Mouse (Mus musculus) megakaryocyte, adult 5-6 weeks (primary cell): ENCODE results near the gene Megf11. TPM values are rescaled to one million over a fixed set of nuclear protein-coding genes. Genes with fewer than 3 reads are reported as not detected.
"Not testable (repeated sequence)": the region's sequence is repeated elsewhere in the genome, so short reads cannot be mapped to it uniquely, and the experiment has no call there.

Experiments used
- ATAC-seq: 2 replicates; pipeline ENCODE4 v1.8.0; 2016; ENCODE audit warnings: mild to moderate bottlenecking, inconsistent platforms; ENCODE audit not compliant: poor library complexity, severe bottlenecking
- total RNA-seq, 2 experiments: library from RNA; stranded (forward) in 1 of 2; stranded (reverse) in 1 of 2; fragments of 153-499, 151-499 nt in 1 of 2; fragments of 221-1000, 200-1000 nt in 1 of 2; gene quantifications; 2 replicates each; pipeline versions ENCODE4 v1.2.3 to v1.2.4; 2015 to 2017

Megf11 gene
- total RNA-seq, 2 experiments from 2014 or later = 0.04 TPM

- ATAC-seq = peak; percentile 70
Observed at GRCm38 (mm10) chr9:64691176-64691575, 305.8 kb downstream of the Megf11 start.

GRCm38 (mm10) chr9:64693094-64693493 lies 307.7 kb downstream of the Megf11 start:
- no peak for ATAC-seq

GRCm38 (mm10) chr9:64695266-64695665 lies 309.8 kb downstream of the Megf11 start:
- ATAC-seq = no peak

- peak; percentile 54 for ATAC-seq
Observed at GRCm38 (mm10) chr9:64696404-64696803, 311.0 kb downstream of the Megf11 start.

- no peak for ATAC-seq
Observed at GRCm38 (mm10) chr9:64697006-64697405, 311.6 kb downstream of the Megf11 start.

GRCm38 (mm10) chr9:64697677-64698076 lies 312.3 kb downstream of the Megf11 start:
- ATAC-seq = no peak

GRCm38 (mm10) chr9:64698586-64698985 lies 313.2 kb downstream of the Megf11 start:
- no peak for ATAC-seq

- no peak for ATAC-seq
Observed at GRCm38 (mm10) chr9:64700451-64701311, 315.3 kb downstream of the Megf11 start.

GRCm38 (mm10) chr9:64701651-64702050 lies 316.2 kb downstream of the Megf11 start:
- no peak for ATAC-seq

GRCm38 (mm10) chr9:64702391-64702790 lies 317.0 kb downstream of the Megf11 start:
- ATAC-seq = no peak

- ATAC-seq = peak; percentile 91
Observed at GRCm38 (mm10) chr9:64702937-64703336, 317.5 kb downstream of the Megf11 start.

- ATAC-seq = no peak
Observed at GRCm38 (mm10) chr9:64703420-64703965, 318.1 kb downstream of the Megf11 start.

- ATAC-seq = peak; percentile 43; the same call in 1 of the 2 replicates
Observed at GRCm38 (mm10) chr9:64704073-64704840, 318.8 kb downstream of the Megf11 start.

- not testable (repeated sequence) for ATAC-seq
Observed at GRCm38 (mm10) chr9:64710291-64710690, 324.9 kb downstream of the Megf11 start.

GRCm38 (mm10) chr9:64719526-64720163 lies 334.2 kb downstream of the Megf11 start:
- ATAC-seq = no peak

- ATAC-seq = peak; percentile 82
Observed at GRCm38 (mm10) chr9:64726454-64726853, 341.0 kb downstream of the Megf11 start.

- no peak for ATAC-seq
Observed at GRCm38 (mm10) chr9:64731029-64731560, 345.7 kb downstream of the Megf11 start.

GRCm38 (mm10) chr9:64734166-64734565 lies 348.7 kb downstream of the Megf11 start:
- ATAC-seq = no peak

- ATAC-seq = not testable (repeated sequence)
Observed at GRCm38 (mm10) chr9:64734992-64735391, 349.6 kb downstream of the Megf11 start.

- ATAC-seq = 0 out of 2 replicates have a peak, but pooled peaks have one; percentile 0
Observed at GRCm38 (mm10) chr9:64736076-64736638, 350.7 kb downstream of the Megf11 start.
